Mouse (Mus musculus): ENCODE measurements around the gene Krt13.

The Krt13 gene

DNA sequence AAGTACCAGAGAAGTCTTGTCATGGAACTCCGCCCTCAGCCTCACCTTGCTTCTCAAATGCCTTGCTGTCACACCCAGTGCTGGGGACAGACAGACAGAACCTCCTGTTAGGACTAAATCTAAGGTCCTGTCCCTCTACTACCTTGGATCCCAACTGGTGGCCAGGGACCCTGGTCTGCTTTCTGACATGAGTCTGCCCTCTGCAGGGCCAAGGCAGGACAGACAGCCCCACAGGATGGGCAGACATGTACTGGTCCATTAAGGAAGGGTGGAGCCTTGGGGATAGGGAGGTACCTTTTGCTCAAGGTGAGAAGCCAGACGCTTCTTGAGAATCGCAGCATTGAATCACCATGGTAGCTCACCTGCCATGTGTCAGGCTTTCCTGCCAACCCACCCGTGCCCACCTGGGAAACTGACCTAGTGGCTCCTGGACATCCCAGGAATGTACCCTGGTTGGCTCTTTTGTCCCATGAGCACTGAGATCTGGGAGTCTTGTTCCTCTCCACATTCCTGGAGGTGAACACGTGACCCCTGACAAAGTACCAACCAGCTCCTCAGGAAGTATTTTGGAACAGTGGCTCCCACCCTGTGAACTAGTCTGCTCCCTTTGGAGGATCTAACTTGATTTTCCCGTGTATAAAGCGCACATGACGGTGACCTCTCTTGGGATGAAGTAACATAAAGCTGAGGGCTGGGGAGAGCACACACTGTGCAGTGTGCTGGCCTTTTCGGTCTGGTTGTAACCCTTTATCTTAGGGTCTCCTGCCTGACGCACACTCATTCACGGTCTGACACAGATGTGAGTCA, 8.2 kb downstream of the Krt13 start:
- DNase-seq (ENCODE audit: low spot score): no peak

DNA sequence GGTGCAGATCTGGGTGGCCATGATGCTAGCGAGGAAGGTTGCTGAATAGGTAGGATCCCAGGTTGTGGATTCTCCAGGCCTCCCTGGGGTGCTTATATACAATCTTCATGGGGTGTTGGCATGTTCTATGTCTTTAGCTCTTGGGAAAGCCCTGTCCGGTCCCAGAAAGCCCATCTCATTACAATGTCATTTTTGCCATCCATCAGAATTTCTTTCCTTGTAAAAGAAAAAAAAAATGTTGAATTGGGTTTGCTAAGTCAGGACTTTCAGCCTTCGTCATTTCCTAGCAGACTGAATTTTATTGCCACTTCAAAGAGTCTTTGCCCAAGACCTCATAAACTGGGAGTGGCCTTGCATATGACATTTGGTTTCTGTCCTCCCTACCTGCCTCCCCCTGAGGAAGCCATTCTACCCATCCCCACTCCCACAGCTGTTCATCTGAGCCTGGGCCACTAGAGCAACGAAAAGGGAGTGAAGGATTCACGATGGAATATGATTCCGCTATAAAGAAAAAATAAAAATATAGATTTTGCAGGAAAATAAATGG, 15.7 kb downstream of the Krt13 start, which contains the start of gene Krt36:
Krt36 (minus strand) TSS at position 51 of the 547 bp plus-strand sequence.
- no peak for DNase-seq (ENCODE audit: low spot score)

DNA sequence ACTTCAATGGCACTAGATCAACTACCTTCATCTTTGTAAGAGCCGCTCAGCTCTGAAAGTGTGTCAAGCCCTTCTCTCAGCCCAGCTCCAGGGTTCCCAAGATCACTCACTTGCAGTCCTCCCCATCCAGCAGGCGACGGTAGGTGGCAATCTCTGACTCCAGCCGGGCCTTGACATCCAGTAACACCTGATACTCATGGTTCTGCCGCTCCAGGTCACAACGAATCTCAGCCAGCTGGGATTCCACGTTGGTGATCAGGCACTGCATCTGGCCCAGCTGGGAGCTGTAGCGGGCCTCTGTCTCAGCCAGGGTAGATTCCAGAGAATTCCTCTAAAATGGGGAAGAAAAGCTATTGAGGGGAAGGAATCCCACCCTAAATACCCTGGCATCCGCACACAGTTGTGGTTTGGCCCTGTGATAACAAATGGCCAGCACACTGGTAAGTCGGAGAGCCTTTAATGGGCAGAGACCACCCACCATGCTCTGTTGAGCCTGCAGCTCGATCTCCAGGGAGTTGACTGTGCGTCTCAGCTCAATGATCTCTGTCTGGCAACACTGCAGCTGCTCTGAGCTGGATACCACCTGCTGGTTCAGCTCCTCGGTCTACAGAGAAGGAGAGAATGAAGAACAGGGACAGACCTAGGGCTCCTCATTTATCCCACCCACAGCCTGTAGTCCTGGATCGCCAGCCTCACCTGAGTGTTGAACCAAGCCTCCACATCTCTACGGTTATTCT, 18.5 kb downstream of the Krt13 start:
- peak; percentile 22 for DNase-seq (ENCODE audit: low spot score)

DNA sequence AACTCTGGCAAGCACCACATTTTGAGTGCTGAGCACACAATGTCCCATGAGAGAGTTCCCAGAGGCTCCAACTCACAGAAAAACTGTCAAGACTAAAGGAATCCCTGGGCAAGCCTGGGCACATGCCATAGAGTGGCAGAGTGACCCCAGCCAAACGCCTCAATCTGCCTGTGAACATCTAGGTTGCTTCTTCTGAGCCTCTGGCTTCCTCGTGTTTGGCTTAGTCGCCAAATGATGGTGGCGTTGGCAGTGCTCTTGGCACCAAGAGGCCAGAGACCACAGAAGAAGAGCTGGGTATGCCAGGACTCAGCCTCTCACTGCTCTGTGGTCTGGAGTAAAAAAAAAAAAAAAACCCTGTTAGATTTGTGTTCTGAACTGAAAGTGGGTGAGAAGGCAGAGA, 21.0 kb downstream of the Krt13 start:
- no peak for DNase-seq (ENCODE audit: low spot score)

DNA sequence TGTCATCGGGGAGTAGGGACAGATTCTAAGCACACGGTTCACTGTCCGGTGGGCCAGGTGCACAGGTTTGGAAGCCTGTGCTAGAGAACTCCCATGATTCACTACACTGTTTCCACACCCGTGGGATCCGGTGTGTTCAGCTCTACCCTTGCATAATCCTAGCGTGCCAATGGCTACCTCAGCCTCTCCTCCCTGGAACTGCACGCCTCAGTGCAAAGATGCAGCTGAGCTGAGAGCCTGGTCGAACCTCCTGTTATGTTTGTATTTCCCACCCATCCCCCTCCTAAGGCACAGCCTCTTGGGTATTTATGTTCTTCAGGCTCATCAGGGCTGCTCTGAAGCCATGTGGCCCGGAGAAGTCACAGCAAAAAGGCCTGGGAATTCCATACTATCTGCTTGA, 23.5 kb downstream of the Krt13 start:
- DNase-seq (ENCODE audit: low spot score): peak; percentile 18

DNA sequence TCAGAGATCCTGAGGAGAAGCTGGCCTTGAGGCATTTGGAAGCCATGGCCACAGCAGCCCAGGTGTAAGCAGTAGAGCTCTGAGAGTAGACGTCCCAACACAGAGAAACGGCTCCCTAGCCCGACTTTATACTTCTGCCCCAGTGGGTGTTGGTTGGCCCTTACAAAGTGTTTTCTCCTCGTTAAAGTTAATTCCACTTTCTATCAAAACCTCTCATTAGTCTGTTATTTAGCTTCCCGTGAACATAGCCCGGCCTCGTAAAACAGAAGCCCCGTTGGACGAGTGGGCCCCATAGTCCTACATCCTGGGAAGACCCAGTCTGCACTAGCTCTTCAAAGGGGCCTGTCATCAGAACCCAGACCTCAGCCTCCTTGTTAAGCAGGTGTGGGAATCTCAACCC, 25.2 kb downstream of the Krt13 start, which contains the start of gene Krt35:
Krt35 (minus strand) TSS at position 101 of the 400 bp plus-strand sequence.
- no peak for DNase-seq (ENCODE audit: low spot score)

DNA sequence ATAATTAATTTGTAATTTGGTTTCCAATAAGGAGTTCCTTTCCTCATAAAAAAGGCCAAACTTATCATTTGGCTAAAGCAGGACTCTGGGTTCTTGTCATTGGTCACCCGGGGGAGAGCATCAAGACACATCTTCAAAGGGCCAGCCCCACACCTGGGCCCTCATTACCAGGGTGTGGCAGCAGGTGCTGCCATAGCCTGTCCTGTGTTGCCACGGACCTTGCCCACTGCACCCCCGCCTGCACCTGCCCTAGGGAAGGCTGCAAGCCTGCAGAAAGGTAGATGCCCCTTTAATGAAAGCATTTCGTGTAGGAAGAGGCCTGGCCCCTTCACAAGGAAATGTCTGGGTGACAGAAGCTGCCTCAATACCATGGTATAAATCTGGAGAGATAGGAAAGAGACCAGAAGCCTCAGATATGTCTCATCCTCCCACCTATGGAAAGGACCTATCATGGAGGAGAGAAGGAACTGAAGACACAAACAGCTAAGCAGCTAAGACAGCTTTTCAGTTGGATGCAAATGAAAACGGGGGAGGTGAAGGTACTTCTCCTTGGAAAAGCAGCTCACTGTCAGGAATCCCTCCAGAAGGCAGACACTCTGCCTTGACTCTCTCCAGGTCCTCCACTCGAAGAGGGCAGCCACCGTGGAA, 32.9 kb downstream of the Krt13 start:
- no peak for DNase-seq (ENCODE audit: low spot score)

DNA sequence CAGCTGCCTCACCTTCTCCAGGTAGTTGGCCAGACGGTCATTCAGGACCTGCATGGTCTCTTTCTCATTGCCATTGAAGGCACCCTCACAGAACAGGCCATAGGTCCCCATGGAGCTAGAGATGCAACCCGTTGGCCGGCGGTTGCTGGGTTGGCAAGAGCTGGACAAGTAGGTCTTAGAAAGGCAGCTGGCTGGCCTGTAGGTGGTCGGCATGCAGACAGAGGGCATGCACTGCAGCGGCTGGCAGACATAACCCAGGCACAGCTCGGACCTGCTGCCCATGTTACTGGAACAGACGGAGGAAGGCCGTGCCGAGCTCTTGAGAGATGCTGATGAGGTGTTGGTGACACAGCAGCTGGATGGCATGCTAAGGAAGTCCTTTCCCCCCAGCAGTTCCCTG, 33.5 kb downstream of the Krt13 start, which contains the start of gene Krt32:
Krt32 (minus strand) TSS at position 366 of the 400 bp plus-strand sequence.
- DNase-seq (ENCODE audit: low spot score): no peak

DNA sequence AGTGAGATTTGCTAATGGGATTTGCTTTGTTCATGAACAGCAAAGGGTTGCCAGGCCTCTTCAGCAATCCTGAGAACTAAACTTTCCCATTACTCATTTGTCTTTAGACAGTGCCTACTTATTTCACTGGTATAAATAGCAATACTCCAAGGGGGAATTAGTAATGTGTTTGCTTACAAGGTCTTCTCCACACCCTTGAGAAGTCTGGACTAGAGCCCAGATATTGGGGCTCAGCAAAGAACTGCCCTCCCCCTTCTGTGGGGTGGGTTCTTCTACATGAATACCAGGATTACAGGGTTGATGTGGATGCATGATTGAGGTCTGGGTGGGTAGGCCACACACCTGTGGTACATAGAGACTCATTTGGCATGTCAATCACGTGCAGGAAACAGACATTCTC, 47.5 kb downstream of the Krt13 start:
- no peak for DNase-seq (ENCODE audit: low spot score)

Data from embryo, embryonic 10 days (tissue).